Mouse (Mus musculus): ENCODE data around the gene Fam213a. TPM values are rescaled to one million over a fixed set of nuclear protein-coding genes. Genes with fewer than 3 reads are reported as not detected.

The Fam213a gene
- total and polyA plus RNA-seq, 2 experiments from 2014 or later: 9.4 to 25.7 TPM

DNA sequence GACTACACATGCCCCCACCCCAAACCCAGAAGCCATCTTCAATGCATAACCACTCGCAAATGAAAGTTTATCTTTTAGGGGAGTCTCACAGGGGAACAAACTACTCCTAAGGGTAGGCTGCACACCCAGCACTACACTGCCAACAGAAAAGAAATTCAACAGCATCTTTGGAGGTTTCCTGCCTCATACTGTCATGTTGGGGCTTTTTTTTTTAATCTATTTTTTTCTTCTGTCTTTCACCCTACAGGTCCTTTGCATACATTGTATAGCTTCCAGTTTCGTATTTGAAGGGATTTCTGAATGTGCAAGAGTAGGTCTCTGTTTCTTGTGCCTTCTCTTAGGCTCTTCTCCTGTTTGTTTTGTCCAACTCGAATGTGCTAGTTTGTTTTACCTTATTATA, 61.3 kb downstream of the Fam213a start:
- Histone ChIP-seq H3K4me2 (ENCODE audit: low read depth, low read length) (no peak overlapping the region), H3K36me3 (replicated peaks; ENCODE audit: control insufficient read depth, insufficient read depth, low read length) (no peaks in the 10 kb centered on the region), H3K9ac (replicated peaks; ENCODE audit: low read depth, low read length) (no peak overlapping the region), H3K4me3 (ENCODE audit: low read depth, low read length) (no peak overlapping the region), H3K9me3 (replicated peaks; ENCODE audit: control insufficient read depth, low read length) (no peaks in the 10 kb centered on the region), H3K27ac (ENCODE audit: low read depth) (no peak overlapping the region), H3K4me1 (ENCODE audit: control insufficient read depth, insufficient read depth) (peaks cover 39% of the 10 kb centered on the region), H3K27me3 (ENCODE audit: control insufficient read depth, insufficient read depth, low read length) (no peaks in the 10 kb centered on the region)
- WGBS: 73% methylated on average over 3 of the region's 3 CpGs
- ATAC-seq (ENCODE audit: insufficient read depth, low read depth) (no peak), DNase-seq (ENCODE audit: low spot score) (no peak)
- TF ChIP-seq CTCF (IDR thresholded peaks at IDR 0.05; ENCODE audit: low read depth) (no peak), EP300 (IDR thresholded peaks at IDR 0.05; ENCODE audit: low read depth) (no peak)

DNA sequence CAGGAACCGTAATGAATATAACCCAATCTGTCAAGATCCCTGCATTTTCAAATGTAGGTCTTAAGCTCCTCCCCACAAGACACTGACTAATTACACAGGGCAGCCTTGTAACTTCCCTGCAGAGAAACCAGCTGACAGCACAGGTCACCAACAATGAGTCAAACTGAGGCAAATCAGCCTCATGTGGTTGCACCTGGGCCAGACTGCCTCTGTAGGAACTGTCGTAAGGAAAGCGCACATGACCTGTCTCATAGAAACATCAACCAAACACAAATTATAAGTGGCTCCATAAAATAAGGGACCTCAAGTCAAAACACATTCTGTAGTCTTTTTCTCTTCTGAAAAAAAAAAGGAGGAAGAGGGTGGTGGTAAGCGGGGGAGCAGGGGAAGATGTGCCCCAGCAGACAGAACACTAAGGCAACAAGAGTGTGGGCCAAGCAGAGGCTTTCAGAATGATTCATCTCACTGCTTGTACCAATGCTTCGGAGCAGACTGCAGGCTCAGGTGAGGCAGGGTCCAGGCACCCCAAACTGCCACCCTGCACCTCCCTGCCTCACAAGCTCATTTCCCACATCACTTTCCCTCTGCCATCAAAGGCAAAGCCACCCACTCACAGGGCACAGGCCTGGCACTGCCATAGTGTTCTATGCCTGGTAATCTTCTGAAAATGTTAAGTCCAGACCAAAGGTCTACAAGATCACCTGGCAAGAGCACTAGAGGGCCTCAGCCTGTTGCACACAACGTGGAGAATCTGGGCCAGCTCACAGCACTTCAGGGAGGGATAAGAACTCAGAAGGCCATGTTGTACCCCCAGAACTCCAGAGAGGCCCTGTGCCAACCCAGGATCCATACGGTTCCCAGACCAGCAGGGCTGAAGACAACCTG, 63.6 kb downstream of the Fam213a start:
- H3K9me3 ChIP-seq (replicated peaks; ENCODE audit: control insufficient read depth, low read length): no peaks in the 10 kb centered on the region
- 0 out of 2 replicates have a peak overlapping the region, but pooled peaks have one; percentile 6 for H3K27ac ChIP-seq (ENCODE audit: low read depth)
- H3K4me1 ChIP-seq (ENCODE audit: control insufficient read depth, insufficient read depth): peaks cover 16% of the 10 kb centered on the region; the same call in 1 of the 2 replicates
- no peak overlapping the region for H3K4me3 ChIP-seq (ENCODE audit: low read depth, low read length)
- no peaks in the 10 kb centered on the region for H3K27me3 ChIP-seq (ENCODE audit: control insufficient read depth, insufficient read depth, low read length)
- ATAC-seq (ENCODE audit: insufficient read depth, low read depth) (no peak), DNase-seq (ENCODE audit: low spot score) (no peak)
- 76% methylated on average over 7 of the region's 7 CpGs for WGBS
- H3K9ac ChIP-seq (replicated peaks; ENCODE audit: low read depth, low read length): no peak overlapping the region
- H3K4me2 ChIP-seq (ENCODE audit: low read depth, low read length): no peak overlapping the region
- TF ChIP-seq CTCF (IDR thresholded peaks at IDR 0.05; ENCODE audit: low read depth) (no peak), EP300 (IDR thresholded peaks at IDR 0.05; ENCODE audit: low read depth) (no peak)
- H3K36me3 ChIP-seq (replicated peaks; ENCODE audit: control insufficient read depth, insufficient read depth, low read length): no peaks in the 10 kb centered on the region; the same call in 1 of the 2 replicates

DNA sequence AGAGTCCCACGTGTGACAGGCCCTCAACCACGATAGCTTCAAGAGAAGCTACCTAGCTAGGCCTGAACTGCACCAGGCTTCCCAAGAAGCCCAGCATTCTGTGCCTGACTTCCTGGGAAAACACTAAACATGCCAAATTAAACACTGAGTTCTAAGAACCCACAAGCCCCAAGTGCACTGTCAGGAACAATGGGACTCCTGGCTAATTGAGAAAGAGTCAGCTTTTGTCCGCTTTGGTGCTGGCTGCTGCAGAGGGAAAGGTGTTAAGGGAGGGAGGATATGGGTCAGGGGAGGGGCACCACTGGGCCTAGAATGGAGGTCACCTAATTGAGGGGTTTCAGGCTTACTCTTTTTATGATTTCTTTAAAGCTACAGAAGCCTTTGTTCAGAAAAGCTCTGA, 64.5 kb downstream of the Fam213a start:
- Histone ChIP-seq H3K4me2 (ENCODE audit: low read depth, low read length) (no peak overlapping the region), H3K9me3 (replicated peaks; ENCODE audit: control insufficient read depth, low read length) (no peaks in the 10 kb centered on the region), H3K36me3 (replicated peaks; ENCODE audit: control insufficient read depth, insufficient read depth, low read length) (no peaks in the 10 kb centered on the region; the same call in 1 of the 2 replicates), H3K27ac (ENCODE audit: low read depth) (peak overlapping the region; percentile 55), H3K9ac (replicated peaks; ENCODE audit: low read depth, low read length) (no peak overlapping the region), H3K27me3 (ENCODE audit: control insufficient read depth, insufficient read depth, low read length) (no peaks in the 10 kb centered on the region), H3K4me1 (ENCODE audit: control insufficient read depth, insufficient read depth) (peaks cover 16% of the 10 kb centered on the region; the same call in 1 of the 2 replicates), H3K4me3 (ENCODE audit: low read depth, low read length) (no peak overlapping the region)
- DNase-seq (ENCODE audit: low spot score) (no peak), ATAC-seq (ENCODE audit: insufficient read depth, low read depth) (peak; percentile 36)
- WGBS: 48% methylated on average over 3 of the region's 3 CpGs
- no peak for TF ChIP-seq CTCF (IDR thresholded peaks at IDR 0.05; ENCODE audit: low read depth)
- no peak for TF ChIP-seq EP300 (IDR thresholded peaks at IDR 0.05; ENCODE audit: low read depth)

DNA sequence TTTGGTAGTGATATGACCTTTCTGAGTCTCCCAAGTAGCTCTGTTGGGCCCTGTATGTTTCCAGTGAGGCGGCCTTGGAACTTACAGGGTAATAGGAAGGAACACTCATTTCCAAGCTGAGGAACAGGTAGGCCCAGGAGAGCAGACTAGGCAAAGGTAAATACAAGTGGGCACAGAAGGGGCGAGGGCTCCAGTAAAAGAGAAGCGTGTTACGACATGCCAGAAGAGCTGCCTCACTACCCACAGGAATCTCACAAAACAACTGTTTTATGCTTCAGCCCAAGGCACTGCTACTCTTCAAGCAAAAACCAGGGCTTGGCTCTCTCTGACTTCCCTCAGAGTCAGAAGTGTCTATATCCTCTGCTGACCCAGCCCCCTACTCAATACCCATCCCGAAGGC, 65.1 kb downstream of the Fam213a start:
- 92% methylated on average over 5 of the region's 5 CpGs for WGBS
- peak overlapping the region; percentile 55 for H3K27ac ChIP-seq (ENCODE audit: low read depth)
- H3K36me3 ChIP-seq (replicated peaks; ENCODE audit: control insufficient read depth, insufficient read depth, low read length): no peaks in the 10 kb centered on the region; the same call in 1 of the 2 replicates
- no peaks in the 10 kb centered on the region for H3K9me3 ChIP-seq (replicated peaks; ENCODE audit: control insufficient read depth, low read length)
- peaks cover 16% of the 10 kb centered on the region; the same call in 1 of the 2 replicates for H3K4me1 ChIP-seq (ENCODE audit: control insufficient read depth, insufficient read depth)
- DNase-seq (ENCODE audit: low spot score) (no peak), ATAC-seq (ENCODE audit: insufficient read depth, low read depth) (no peak)
- no peak overlapping the region for H3K9ac ChIP-seq (replicated peaks; ENCODE audit: low read depth, low read length)
- H3K4me2 ChIP-seq (ENCODE audit: low read depth, low read length): no peak overlapping the region
- TF ChIP-seq CTCF (IDR thresholded peaks at IDR 0.05; ENCODE audit: low read depth) (no peak), EP300 (IDR thresholded peaks at IDR 0.05; ENCODE audit: low read depth) (no peak)
- no peaks in the 10 kb centered on the region for H3K27me3 ChIP-seq (ENCODE audit: control insufficient read depth, insufficient read depth, low read length)
- no peak overlapping the region for H3K4me3 ChIP-seq (ENCODE audit: low read depth, low read length)

DNA sequence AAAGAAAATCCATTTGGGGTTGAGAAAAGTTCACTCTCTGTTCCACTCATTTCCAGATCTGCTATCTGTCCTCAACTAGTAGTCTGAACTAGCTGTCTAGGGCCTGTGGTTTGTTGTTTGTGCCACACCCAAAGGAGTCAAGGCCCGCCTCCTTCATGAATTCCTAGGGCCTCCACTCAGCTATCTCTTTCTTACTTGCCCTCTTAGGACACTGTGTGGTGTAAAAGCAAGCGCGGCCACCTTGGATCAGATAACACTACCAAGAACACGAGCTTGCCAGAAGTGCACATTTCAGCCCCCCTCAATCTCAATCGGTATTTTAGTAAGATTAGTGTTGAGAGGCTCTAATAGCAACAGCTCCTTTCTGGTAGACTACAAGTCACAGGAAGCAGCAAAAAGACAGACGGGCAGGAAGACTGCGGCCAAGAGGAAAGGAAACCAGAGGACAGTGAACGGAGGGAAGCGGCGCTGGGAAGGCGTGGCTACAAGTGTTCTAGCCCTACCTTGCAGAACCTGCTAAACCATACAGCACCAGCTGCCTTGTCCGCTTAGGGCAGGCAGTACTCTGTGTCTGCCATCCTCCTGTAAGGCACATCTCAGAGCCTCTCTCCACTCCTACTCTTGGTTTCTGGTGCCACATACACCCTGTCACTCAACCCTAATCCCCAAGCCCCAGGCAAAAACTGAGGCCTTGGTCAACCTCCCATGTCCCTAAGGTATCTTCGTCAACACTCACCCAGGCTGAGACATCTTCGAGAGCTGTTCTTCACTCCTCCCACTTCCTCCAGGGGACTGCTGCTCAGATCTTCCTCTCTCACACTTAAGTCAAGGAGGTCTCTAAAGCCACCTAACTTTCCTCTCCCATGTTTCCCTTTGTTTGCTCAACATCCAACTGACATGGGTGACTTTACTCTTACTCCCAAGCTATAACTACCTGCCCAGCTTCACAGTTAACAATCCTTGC, 65.9 kb downstream of the Fam213a start:
- 44% methylated on average over 14 of the region's 14 CpGs for WGBS
- no peak overlapping the region for H3K4me3 ChIP-seq (ENCODE audit: low read depth, low read length)
- H3K9me3 ChIP-seq (replicated peaks; ENCODE audit: control insufficient read depth, low read length): no peaks in the 10 kb centered on the region
- TF ChIP-seq CTCF (IDR thresholded peaks at IDR 0.05; ENCODE audit: low read depth): no peak
- no peak for TF ChIP-seq EP300 (IDR thresholded peaks at IDR 0.05; ENCODE audit: low read depth)
- H3K4me2 ChIP-seq (ENCODE audit: low read depth, low read length): peak overlapping the region; percentile 24; the same call in 1 of the 2 replicates
- DNase-seq (ENCODE audit: low spot score): no peak
- H3K9ac ChIP-seq (replicated peaks; ENCODE audit: low read depth, low read length): no peak overlapping the region
- peaks cover 16% of the 10 kb centered on the region; the same call in 1 of the 2 replicates for H3K4me1 ChIP-seq (ENCODE audit: control insufficient read depth, insufficient read depth)
- ATAC-seq (ENCODE audit: insufficient read depth, low read depth): 0 out of 2 replicates have a peak, but pooled peaks have one; percentile 36
- H3K36me3 ChIP-seq (replicated peaks; ENCODE audit: control insufficient read depth, insufficient read depth, low read length): no peaks in the 10 kb centered on the region; the same call in 1 of the 2 replicates
- H3K27me3 ChIP-seq (ENCODE audit: control insufficient read depth, insufficient read depth, low read length): no peaks in the 10 kb centered on the region
- H3K27ac ChIP-seq (ENCODE audit: low read depth): peak overlapping the region; percentile 55
